Mouse (Mus musculus) forebrain, embryonic 16.5 days (tissue): ENCODE measurements around the gene Vmn2r27. TPM values are rescaled to one million over a fixed set of nuclear protein-coding genes. Genes with fewer than 3 reads are reported as not detected.

Experiments used
- ATAC-seq: fragments of 200-750 bp; cut with Nextera tagmentation; 2 replicates; pipeline ENCODE4 v1.8.0; 2017; ENCODE audit warnings: mild to moderate bottlenecking, moderate library complexity
- H3K27ac ChIP-seq: fragments of 300-500 bp; sonication (generic); 2 replicates; pipeline ENCODE4 v1.5.1; 2014; ENCODE audit warnings: low read length, control low read depth
- H3K27me3 ChIP-seq: fragments of 300-500 bp; sonication (generic); replicated peaks from 2 replicates; pipeline ENCODE4 v1.6.1; 2014; ENCODE audit warnings: low read length; ENCODE audit not compliant: control insufficient read depth, insufficient read depth
- H3K36me3 ChIP-seq: fragments of 300-500 bp; sonication (generic); 2 replicates; pipeline ENCODE4 v1.6.1; 2014; ENCODE audit not compliant: control insufficient read depth, insufficient read depth
- H3K4me1 ChIP-seq: fragments of 300-500 bp; sonication (generic); replicated peaks from 2 replicates; pipeline ENCODE4 v1.6.1; 2014; ENCODE audit warnings: low read length; ENCODE audit not compliant: control insufficient read depth, insufficient read depth
- H3K4me2 ChIP-seq: fragments of 300-500 bp; sonication (generic); 2 replicates; pipeline ENCODE4 v1.6.1; 2014; ENCODE audit warnings: mild to moderate bottlenecking, low read length, control low read depth
- H3K4me3 ChIP-seq: fragments of 300-500 bp; sonication (generic); replicated peaks from 2 replicates; pipeline ENCODE4 v1.5.1; 2014; ENCODE audit warnings: mild to moderate bottlenecking, low read length, control low read depth
- H3K9ac ChIP-seq: fragments of 300-500 bp; sonication (generic); replicated peaks from 2 replicates; pipeline ENCODE4 v1.6.1; 2014; ENCODE audit warnings: low read depth, low read length, control low read depth
- H3K9me3 ChIP-seq: fragments of 300-500 bp; sonication (generic); 2 replicates; pipeline ENCODE4 v1.6.1; 2016; ENCODE audit warnings: low read length; ENCODE audit not compliant: control insufficient read depth
- WGBS: fragments of 180-500 bp; shearing (Covaris S2); extraction: QIAGEN DNeasy Blood & Tissue Kit; methylation state at CpG from one replicate; pipeline ENCODE4 v1.1.7; 2014; 5-methylcytosine and 5-hydroxymethylcytosine counted together
- polyA plus RNA-seq: library from polyadenylated mRNA; unstranded; fragments of >200 nt; fragmentation: Nextera tagmentation; extraction: Ambion mirVana; gene quantifications from 2 replicates; pipeline ENCODE4 v1.2.1, GENCODE M21; 2015

Vmn2r27 gene
- not detected in 2 replicates for polyA plus RNA-seq

DNA sequence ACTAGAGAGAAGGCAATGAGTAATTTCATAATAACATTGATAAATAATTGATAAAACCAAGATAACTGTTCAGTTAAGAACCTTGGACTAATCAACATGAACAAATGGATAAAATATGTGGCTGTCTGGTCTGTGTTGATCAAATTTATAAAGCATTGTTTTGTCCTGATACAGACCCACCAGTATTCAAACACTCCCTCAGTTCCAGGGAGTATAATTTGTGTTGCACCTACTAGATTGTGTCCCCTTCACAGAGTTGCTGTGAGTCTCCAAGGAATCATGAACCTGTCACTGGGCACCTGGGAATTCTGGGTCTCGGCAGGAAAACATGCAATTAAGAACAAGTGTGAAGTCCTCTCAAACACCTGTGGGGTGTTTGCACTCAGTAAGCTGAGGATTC, at the start of gene Vmn2r27:
TSS of gene Vmn2r27 (minus strand) at position 101 of the 400 bp plus-strand sequence.
- no peak within 1 kb of the TSS for H3K27ac ChIP-seq

DNA sequence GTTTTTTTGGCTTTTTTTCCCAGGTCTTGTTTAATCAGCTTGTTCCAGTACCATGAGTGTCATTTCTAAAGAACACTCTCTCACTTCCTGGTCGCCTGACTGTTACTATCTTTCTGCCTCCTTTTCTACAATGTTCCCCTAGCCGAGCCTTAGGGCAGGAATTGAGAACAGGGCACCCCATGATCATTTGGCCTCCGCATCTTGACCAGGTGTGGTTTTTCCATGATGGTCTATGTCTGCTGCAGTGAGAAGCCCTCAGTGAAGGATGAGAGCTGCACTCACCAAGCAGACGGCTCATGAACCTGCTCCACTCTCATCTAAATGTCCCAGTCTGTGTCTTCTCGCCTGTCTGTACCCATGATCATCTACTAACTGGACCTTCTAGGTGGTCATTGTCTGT, 46.6 kb upstream of the Vmn2r27 start:
- Histone ChIP-seq H3K9ac (no peak overlapping the region), H3K27ac (no peak overlapping the region), H3K4me1 (no peaks in the 10 kb centered on the region), H3K27me3 (no peaks in the 10 kb centered on the region), H3K4me2 (no peak overlapping the region), H3K36me3 (no peaks in the 10 kb centered on the region), H3K4me3 (no peak overlapping the region), H3K9me3 (no peaks in the 10 kb centered on the region)
- ATAC-seq: no peak
- 80% methylated on average over 5 of the region's 5 CpGs for WGBS

More for the DNA sequence above, at the start of gene Vmn2r27:
- Histone ChIP-seq H3K36me3 (no peaks in the 10 kb centered on the region), H3K9me3 (no peaks in the 10 kb centered on the region), H3K4me1 (no peaks in the 10 kb centered on the region), H3K27me3 (no peaks in the 10 kb centered on the region), H3K4me3 (no peak within 1 kb of the TSS), H3K9ac (no peak within 1 kb of the TSS), H3K4me2 (no peak within 1 kb of the TSS)
- no peak for ATAC-seq
- 90% methylated on average over 1 of the region's 1 CpGs for WGBS

DNA sequence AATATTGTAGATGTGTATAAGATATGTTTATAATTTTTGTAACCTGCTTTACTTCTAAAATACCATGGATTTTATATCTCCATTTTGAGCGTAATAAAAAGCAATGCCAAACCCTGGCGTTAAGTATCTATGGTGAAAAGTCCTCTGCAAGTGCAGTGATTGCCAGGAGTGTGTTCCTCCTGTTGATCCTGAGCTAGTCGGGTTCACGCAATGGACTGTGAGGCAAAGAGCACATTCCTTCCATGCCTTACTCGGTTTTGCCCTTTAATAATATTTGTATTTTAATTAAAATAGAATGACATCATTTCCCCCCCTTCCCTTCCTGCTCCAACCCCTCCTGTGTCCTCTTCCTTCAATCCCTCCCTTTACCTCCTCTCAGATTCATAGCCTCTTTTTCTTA, 46.0 kb upstream of the Vmn2r27 start:
- Histone ChIP-seq H3K27me3 (no peaks in the 10 kb centered on the region), H3K4me3 (no peak overlapping the region), H3K27ac (no peak overlapping the region), H3K4me1 (no peaks in the 10 kb centered on the region), H3K9me3 (no peaks in the 10 kb centered on the region), H3K36me3 (no peaks in the 10 kb centered on the region), H3K4me2 (no peak overlapping the region), H3K9ac (no peak overlapping the region)
- no peak for ATAC-seq
- 86% methylated on average over 5 of the region's 5 CpGs for WGBS

DNA sequence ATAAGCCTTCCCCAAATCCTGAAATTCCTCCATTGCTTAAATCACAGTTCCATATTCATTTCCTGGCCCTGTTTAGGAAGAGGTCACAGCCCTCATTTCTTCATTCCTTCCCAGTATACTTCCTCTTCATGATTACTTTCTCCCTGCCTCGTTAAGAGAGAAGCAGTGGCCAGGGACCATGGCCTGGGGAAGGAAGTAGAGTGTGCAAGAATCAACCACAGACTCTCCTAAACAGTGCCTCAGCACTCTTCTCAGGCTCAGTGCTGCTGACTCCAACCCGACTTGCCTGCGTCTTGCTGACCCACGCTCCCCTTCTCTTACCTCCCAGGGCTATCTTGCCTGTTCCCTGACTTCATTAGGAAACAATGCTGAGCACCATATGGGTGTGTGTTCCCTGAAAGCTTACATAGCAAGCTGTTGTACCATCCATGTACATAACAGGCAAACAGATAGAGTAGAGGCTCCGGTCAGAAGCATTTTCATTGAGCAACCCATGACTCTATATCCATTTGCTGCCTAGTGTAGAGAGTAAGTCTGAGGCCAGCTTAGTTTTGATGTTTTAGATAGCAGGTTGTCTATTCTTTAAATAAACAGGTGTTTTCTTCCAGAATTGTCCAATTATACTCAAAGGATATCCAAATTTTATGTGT, 41.7 kb upstream of the Vmn2r27 start:
- 77% methylated on average over 5 of the region's 5 CpGs for WGBS
- H3K9ac ChIP-seq: no peak overlapping the region
- ATAC-seq: no peak

DNA sequence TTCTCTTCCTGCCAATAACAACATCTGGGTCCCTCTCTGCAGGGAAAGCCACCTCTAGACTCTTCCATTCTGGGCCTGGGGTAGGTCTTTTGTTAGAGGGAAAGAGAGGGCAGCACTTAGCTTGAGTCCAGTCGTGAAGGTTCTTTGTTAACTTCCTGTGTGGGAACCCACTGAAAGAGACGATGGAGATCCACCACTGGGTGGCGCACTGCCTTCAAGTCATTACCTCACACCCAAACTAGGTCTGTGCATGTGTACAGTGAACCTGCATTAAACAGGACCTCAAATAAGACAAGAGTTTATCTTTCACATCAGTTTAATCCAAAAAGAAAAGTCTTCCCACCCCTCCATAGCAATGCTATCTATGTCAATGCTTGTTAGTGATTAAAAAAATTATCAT, 31.0 kb upstream of the Vmn2r27 start:
- H3K9me3 ChIP-seq: no peaks in the 10 kb centered on the region
- WGBS: 3% methylated on average over 3 of the region's 3 CpGs
- H3K36me3 ChIP-seq: no peaks in the 10 kb centered on the region
- H3K27ac ChIP-seq: no peak overlapping the region
- H3K9ac ChIP-seq: no peak overlapping the region
- 0 out of 2 replicates have a peak, but pooled peaks have one; percentile 41 for ATAC-seq
- H3K4me3 ChIP-seq: no peak overlapping the region
- no peaks in the 10 kb centered on the region for H3K4me1 ChIP-seq
- no peaks in the 10 kb centered on the region for H3K27me3 ChIP-seq
- H3K4me2 ChIP-seq: no peak overlapping the region

More for the DNA sequence above, 41.7 kb upstream of the Vmn2r27 start:
- no peak overlapping the region for H3K27ac ChIP-seq
- no peaks in the 10 kb centered on the region for H3K27me3 ChIP-seq
- no peaks in the 10 kb centered on the region for H3K4me1 ChIP-seq
- H3K4me2 ChIP-seq: no peak overlapping the region
- H3K4me3 ChIP-seq: no peak overlapping the region
- no peaks in the 10 kb centered on the region for H3K9me3 ChIP-seq
- H3K36me3 ChIP-seq: no peaks in the 10 kb centered on the region

DNA sequence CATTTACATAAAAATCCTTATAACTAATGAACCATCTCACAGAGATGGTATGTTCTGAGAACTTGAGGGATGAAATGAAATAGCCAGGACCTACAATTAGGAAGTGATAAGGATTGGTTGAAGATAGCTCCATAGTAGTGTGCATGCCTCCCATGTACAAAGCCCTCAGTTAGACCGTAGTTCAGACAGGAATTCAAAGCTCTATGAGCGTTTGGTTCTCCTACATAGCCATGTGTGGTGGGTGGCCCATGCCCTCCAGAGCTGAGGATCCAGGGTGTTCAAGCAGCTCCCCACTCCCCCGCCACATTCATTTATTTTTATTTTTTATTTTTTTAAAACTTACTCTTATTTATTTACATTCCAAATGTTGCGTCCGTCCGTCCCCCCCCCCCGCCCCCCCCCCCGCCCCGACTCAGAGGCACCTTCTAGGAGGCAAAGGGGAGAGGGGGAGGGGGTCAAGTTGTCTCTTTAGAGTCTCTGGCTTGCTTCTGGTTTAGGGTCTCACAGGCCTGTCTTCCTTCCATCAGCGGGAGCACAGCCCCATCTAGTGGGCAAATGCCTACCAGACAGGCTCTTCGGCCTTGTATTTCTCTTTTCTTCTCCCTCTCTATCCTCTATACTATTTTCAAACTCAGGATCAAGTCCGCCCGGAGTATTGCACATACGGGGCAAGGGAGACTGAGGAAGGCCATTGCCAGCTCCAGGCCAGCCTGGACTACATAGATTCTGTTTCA, 28.7 kb upstream of the Vmn2r27 start:
- H3K4me1 ChIP-seq: no peaks in the 10 kb centered on the region
- no peak overlapping the region for H3K4me2 ChIP-seq
- no peak overlapping the region for H3K9ac ChIP-seq
- no peak overlapping the region for H3K4me3 ChIP-seq
- no peaks in the 10 kb centered on the region for H3K36me3 ChIP-seq
- H3K27me3 ChIP-seq: no peaks in the 10 kb centered on the region
- peak; percentile 94 for ATAC-seq
- no peaks in the 10 kb centered on the region for H3K9me3 ChIP-seq
- H3K27ac ChIP-seq: no peak overlapping the region
- WGBS: 27% methylated on average over 11 of the region's 14 CpGs

DNA sequence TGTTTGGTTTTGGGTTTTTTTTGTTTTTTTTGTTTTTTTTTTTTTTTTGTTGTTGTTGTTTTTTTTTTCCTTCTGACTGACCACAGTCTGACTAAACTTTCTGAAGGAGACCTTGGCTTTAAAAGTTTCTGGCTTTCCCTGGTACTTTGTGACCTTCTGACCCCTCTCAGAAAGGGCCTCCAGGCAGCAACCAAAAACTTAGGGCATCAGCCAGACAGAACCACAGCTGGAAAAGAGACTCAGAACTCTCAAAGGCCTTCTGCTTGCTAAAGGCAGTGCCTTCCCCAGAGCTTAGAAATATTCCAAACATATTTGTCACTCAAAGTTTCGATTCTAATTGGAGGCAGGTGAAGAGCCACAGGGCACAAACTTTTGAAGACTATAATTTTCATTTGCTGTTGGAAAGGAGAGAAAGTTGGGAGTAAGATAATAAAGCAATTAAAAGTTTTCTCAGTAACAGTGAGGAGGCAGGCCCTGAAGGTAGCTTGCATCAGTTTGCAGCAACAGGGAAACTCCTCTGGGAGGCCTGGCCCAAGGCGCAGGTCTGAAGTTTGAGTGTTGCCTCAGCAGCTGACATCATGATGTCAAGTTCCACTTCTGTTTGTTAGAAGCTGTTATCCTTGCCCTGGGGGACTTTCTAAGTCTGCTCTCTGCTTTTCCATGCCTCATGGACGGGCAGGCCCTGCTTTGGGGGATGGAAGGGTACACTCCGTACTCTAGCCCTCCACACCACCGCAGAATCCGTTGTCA, 24.2 kb upstream of the Vmn2r27 start:
- Histone ChIP-seq H3K4me1 (no peaks in the 10 kb centered on the region), H3K9me3 (no peaks in the 10 kb centered on the region), H3K9ac (no peak overlapping the region), H3K27me3 (no peaks in the 10 kb centered on the region), H3K36me3 (no peaks in the 10 kb centered on the region), H3K4me2 (no peak overlapping the region), H3K27ac (no peak overlapping the region), H3K4me3 (no peak overlapping the region)
- 72% methylated on average over 6 of the region's 6 CpGs for WGBS
- ATAC-seq: no peak

DNA sequence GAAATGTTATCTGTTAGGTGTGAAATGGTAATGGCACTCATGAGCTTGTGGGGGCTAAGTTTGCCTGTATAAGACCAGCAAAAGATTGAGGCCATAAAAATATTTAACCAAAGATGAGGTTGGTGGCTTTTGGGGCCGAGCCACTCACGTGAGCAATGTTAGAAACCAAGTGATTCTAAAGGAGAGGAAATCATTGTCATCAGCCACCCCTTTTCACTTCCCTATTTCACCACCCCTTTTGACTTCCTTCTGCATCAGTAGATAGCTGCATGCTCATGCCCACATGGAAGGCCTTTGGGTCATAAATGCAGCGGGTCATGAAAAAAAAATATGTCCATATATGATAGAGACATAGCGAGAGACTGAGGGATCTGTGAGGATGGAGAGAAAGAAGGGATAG, 29.5 kb downstream of the Vmn2r27 start:
- WGBS: 84% methylated on average over 4 of the region's 4 CpGs
- Histone ChIP-seq H3K27ac (no peak overlapping the region), H3K9ac (no peak overlapping the region), H3K4me3 (no peak overlapping the region), H3K27me3 (no peaks in the 10 kb centered on the region), H3K9me3 (no peaks in the 10 kb centered on the region), H3K36me3 (no peaks in the 10 kb centered on the region), H3K4me1 (no peaks in the 10 kb centered on the region), H3K4me2 (no peak overlapping the region)
- no peak for ATAC-seq

DNA sequence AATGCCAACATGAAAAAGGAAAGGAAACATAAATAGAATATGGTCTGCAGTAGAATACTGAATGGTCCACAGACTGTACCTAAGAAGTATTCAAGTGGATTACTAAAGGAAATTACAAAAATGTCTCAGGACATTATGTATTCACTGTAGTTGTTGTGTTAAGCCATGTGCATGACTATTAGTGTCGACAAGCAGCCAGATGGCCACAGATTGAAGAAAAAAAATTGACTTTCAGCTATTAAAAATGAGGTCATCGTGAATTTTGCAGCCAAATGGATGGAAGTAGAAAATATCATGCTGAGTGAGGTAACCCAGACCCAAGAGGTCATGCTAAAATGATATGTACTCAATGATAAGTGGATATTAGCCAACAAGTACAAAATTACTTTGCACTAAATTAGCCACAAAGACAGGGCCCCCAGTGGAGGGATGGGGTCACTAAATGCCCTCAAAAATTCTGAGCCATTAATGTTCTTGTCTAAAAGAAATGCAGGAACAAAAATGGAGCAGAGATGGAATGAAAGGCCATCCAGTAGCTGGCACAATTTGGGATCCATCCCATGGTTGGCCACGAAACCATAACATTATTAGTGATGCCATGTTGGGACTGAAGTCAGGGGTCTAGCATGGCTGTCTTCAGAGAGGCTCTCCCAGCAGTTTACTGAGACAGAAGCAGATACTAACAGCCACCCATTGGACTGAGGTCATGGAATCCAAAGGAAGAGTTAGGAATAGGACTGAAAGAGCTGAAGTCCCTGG, 63.0 kb downstream of the Vmn2r27 start:
- Histone ChIP-seq H3K4me1 (no peaks in the 10 kb centered on the region), H3K27ac (no peak overlapping the region), H3K27me3 (no peaks in the 10 kb centered on the region), H3K36me3 (no peaks in the 10 kb centered on the region), H3K4me2 (no peak overlapping the region), H3K9me3 (no peaks in the 10 kb centered on the region), H3K4me3 (no peak overlapping the region), H3K9ac (no peak overlapping the region)
- 64% methylated on average over 3 of the region's 3 CpGs for WGBS
- no peak for ATAC-seq
